ENCODE assay signal across 21 mouse cellular contexts in the genomic region with DNA sequence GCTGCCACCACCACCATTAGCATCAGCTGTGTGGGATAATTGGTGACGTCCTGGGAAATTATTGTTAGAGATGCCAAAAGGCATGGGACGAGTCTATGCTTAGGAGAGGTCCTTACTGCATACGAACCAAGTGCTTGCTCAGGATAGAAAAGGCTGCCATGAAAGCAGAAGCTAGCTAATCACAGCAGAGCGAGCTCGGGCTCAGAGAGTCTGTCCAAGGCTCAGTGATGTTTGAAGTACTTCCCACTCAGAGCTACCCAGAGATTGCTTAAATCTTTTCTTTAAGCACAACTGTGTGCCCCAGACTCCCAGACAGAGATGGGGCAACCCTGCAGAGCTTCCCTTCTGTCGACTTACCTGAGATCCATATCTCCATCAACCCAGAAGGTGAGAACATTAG. TPM values are rescaled to one million over a fixed set of nuclear protein-coding genes. Genes with fewer than 3 reads are reported as not detected.
DNase-seq lines count a peak whose midpoint lies in the region; ATAC-seq and TF ChIP-seq lines count a peak whose summit lies in the region.
"Had no signal": no experiment of that assay in that cellular context is flagged by ENCODE, and none has a peak within 500 bp of the region (broad histone marks: within the 10 kb centered on the region; RNA-seq: fewer than 3 reads in every experiment).

No protein-coding gene starts in this region.

- TF ChIP-seq CTCF in bone marrow macrophage, adult 2 months (IDR thresholded peaks at IDR 0.05; ENCODE audit: low read depth, low read length): no peak

- H3K4me3 ChIP-seq in heart, embryonic 13.5 days: no peak overlapping the region
- no peak overlapping the region for H3K4me3 ChIP-seq in limb, embryonic 15.5 days
- H3K4me3 ChIP-seq in limb, embryonic 10.5 days: no peak overlapping the region
- H3K4me3 ChIP-seq in bone marrow macrophage, adult 2 months (ENCODE audit: insufficient read depth, low read length): no peak overlapping the region
- H3K4me3 ChIP-seq in brown adipose tissue, adult 24 weeks (ENCODE audit: insufficient read depth, low read depth, low read length): peak overlapping the region; percentile 55
- H3K4me3 ChIP-seq: embryonic facial prominence, embryonic 13.5 days; hindbrain, embryonic 15.5 days; limb, embryonic 13.5 days; liver, embryonic 15.5 days; megakaryocyte, embryonic 14.5 days; neural tube, embryonic 13.5 days had no signal

- H3K4me2 ChIP-seq in heart, embryonic 13.5 days: 0 out of 2 replicates have a peak overlapping the region, but pooled peaks have one; percentile 48
- H3K4me2 ChIP-seq in limb, embryonic 15.5 days: no peak overlapping the region
- H3K4me2 ChIP-seq: embryonic facial prominence, embryonic 13.5 days; hindbrain, embryonic 15.5 days; liver, embryonic 15.5 days; neural tube, embryonic 13.5 days had no signal

- DNase-seq in heart, postnatal 36 days: no peak
- no peak for DNase-seq in limb, embryonic 10.5 days (ENCODE audit: low spot score)
- DNase-seq: adrenal gland, adult 8-10 months; cerebellum, adult 11 months; midbrain, embryonic 14.5 days; thymus, postnatal 4 days had no signal

- no peaks in the 10 kb centered on the region for H3K36me3 ChIP-seq in heart, embryonic 13.5 days
- no peaks in the 10 kb centered on the region for H3K36me3 ChIP-seq in limb, embryonic 15.5 days
- H3K36me3 ChIP-seq in limb, embryonic 10.5 days: no peaks in the 10 kb centered on the region
- H3K36me3 ChIP-seq: embryonic facial prominence, embryonic 13.5 days; hindbrain, embryonic 15.5 days; limb, embryonic 13.5 days; liver, embryonic 15.5 days; neural tube, embryonic 13.5 days had no signal

- WGBS in heart, embryonic 13.5 days: 68% methylated on average over 6 of the region's 6 CpGs
- WGBS in limb, embryonic 15.5 days: 73% methylated on average over 6 of the region's 6 CpGs
- 84% methylated on average over 6 of the region's 6 CpGs for WGBS in limb, embryonic 10.5 days

- intact Hi-C loops in heart, postnatal 36 days (cut with DNase I): no loop called here

- no peak overlapping the region for H3K9ac ChIP-seq in heart, embryonic 13.5 days
- H3K9ac ChIP-seq in limb, embryonic 15.5 days: no peak overlapping the region
- H3K9ac ChIP-seq: embryonic facial prominence, embryonic 13.5 days; hindbrain, embryonic 15.5 days; limb, embryonic 13.5 days; liver, embryonic 15.5 days; neural tube, embryonic 13.5 days had no signal

- peak overlapping the region; percentile 79 for H3K27ac ChIP-seq in heart, embryonic 13.5 days (replicated peaks)
- H3K27ac ChIP-seq in limb, embryonic 15.5 days: peak overlapping the region; percentile 62
- H3K27ac ChIP-seq in limb, embryonic 10.5 days: no peak overlapping the region
- peak overlapping the region; percentile 90 for H3K27ac ChIP-seq in bone marrow macrophage, adult 2 months (ENCODE audit: insufficient read depth, low read depth, low read length)
- H3K27ac ChIP-seq in brown adipose tissue, adult 24 weeks (replicated peaks; ENCODE audit: low read depth, low read length): peak overlapping the region; percentile 68
- H3K27ac ChIP-seq: limb, embryonic 13.5 days; liver, embryonic 15.5 days had no signal

- H3K4me1 ChIP-seq in heart, embryonic 13.5 days: peaks cover 40% of the 10 kb centered on the region
- H3K4me1 ChIP-seq in limb, embryonic 15.5 days: peaks cover 15% of the 10 kb centered on the region; the same call in 1 of the 2 replicates
- peaks cover 10% of the 10 kb centered on the region for H3K4me1 ChIP-seq in limb, embryonic 10.5 days
- peaks cover 36% of the 10 kb centered on the region for H3K4me1 ChIP-seq in bone marrow macrophage, adult 2 months (ENCODE audit: control insufficient read depth, insufficient read depth, low read length)
- peaks cover 16% of the 10 kb centered on the region; the same call in 1 of the 2 replicates for H3K4me1 ChIP-seq in brown adipose tissue, adult 24 weeks (ENCODE audit: control insufficient read depth, insufficient read depth, insufficient read length, low read length)
- H3K4me1 ChIP-seq: liver, embryonic 15.5 days had no signal

- ATAC-seq in heart, embryonic 13.5 days (ENCODE audit: extremely low read depth, insufficient number of reproducible peaks, low FRiP score, low TSS enrichment): no peak
- no peak for ATAC-seq in limb, embryonic 15.5 days (ENCODE audit: insufficient number of reproducible peaks, low FRiP score, low TSS enrichment, low read depth)
- no peak for ATAC-seq in activated CD4-positive, CD25-positive, alpha-beta regulatory T cell, adult 4 months

- no peaks in the 10 kb centered on the region for H3K27me3 ChIP-seq in heart, embryonic 13.5 days (replicated peaks)
- H3K27me3 ChIP-seq in limb, embryonic 15.5 days: no peaks in the 10 kb centered on the region
- H3K27me3 ChIP-seq in limb, embryonic 10.5 days (ENCODE audit: low read depth, poor library complexity, severe bottlenecking): no peaks in the 10 kb centered on the region
- H3K27me3 ChIP-seq: embryonic facial prominence, embryonic 13.5 days; hindbrain, embryonic 15.5 days; limb, embryonic 13.5 days; liver, embryonic 15.5 days; neural tube, embryonic 13.5 days had no signal

- TF ChIP-seq POLR2A in bone marrow macrophage, adult 2 months (IDR thresholded peaks at IDR 0.05; ENCODE audit: borderline replicate concordance, low read depth, low read length): no peak

- H3K9me3 ChIP-seq in heart, embryonic 13.5 days: no peaks in the 10 kb centered on the region
- no peaks in the 10 kb centered on the region for H3K9me3 ChIP-seq in limb, embryonic 15.5 days
- no peaks in the 10 kb centered on the region for H3K9me3 ChIP-seq in limb, embryonic 10.5 days (replicated peaks)
- H3K9me3 ChIP-seq: embryonic facial prominence, embryonic 13.5 days; hindbrain, embryonic 15.5 days; limb, embryonic 13.5 days; liver, embryonic 15.5 days; megakaryocyte, embryonic 14.5 days; neural tube, embryonic 13.5 days had no signal

RNA-seq across cellular contexts. Expression of a gene that starts 0.7 kb away (rescaled TPM):
- 0.49 and 0.57 TPM in 2 replicates for polyA plus RNA-seq in heart, embryonic 13.5 days (2015; fragmentation: Nextera tagmentation; extraction: Ambion mirVana)
- total RNA-seq in heart, postnatal 36 days (2021): 1 to 10 TPM; 5.2 to 8.0 TPM
- polyA plus RNA-seq in limb, embryonic 15.5 days (2015; fragmentation: Nextera tagmentation; extraction: Ambion mirVana): 8.4 and 9.1 TPM in 2 replicates
- polyA plus RNA-seq in limb, embryonic 10.5 days (2016; fragmentation: Nextera tagmentation; extraction: Ambion mirVana): not detected in 2 replicates
- polyA plus RNA-seq in bone marrow macrophage, adult 2 months (2012; ENCODE audit: insufficient read depth, insufficient read length, missing spikeins): not detected in 2 replicates
- polyA plus RNA-seq in brown adipose tissue, adult 24 weeks (2012; ENCODE audit: insufficient read depth, insufficient read length, missing spikeins): 1.0 TPM in 1 of 2 replicates, not detected in the other
- not detected for polyA plus RNA-seq in activated CD4-positive, CD25-positive, alpha-beta regulatory T cell, adult 4 months (2017; shearing (Covaris generic))
- total RNA-seq: layer of hippocampus, adult 18-20 months had no signal
- polyA plus RNA-seq: forebrain, embryonic 16.5 days; limb, embryonic 13.5 days; liver, embryonic 15.5 days had no signal

RNA-seq across cellular contexts. Expression of a gene that starts 27.3 kb away (rescaled TPM):
- 0.20 TPM in 1 of 2 replicates, not detected in the other for polyA plus RNA-seq in heart, embryonic 13.5 days (2015; fragmentation: Nextera tagmentation; extraction: Ambion mirVana)
- not detected for total RNA-seq in heart, postnatal 36 days (2021)
- 0.24 and 0.26 TPM in 2 replicates for polyA plus RNA-seq in limb, embryonic 15.5 days (2015; fragmentation: Nextera tagmentation; extraction: Ambion mirVana)
- 0.16 and 0.20 TPM in 2 replicates for polyA plus RNA-seq in limb, embryonic 10.5 days (2016; fragmentation: Nextera tagmentation; extraction: Ambion mirVana)
- not detected in 2 replicates for polyA plus RNA-seq in bone marrow macrophage, adult 2 months (2012; ENCODE audit: insufficient read depth, insufficient read length, missing spikeins)
- not detected in 2 replicates for polyA plus RNA-seq in brown adipose tissue, adult 24 weeks (2012; ENCODE audit: insufficient read depth, insufficient read length, missing spikeins)
- polyA plus RNA-seq in activated CD4-positive, CD25-positive, alpha-beta regulatory T cell, adult 4 months (2017; shearing (Covaris generic)): not detected
- total RNA-seq: adrenal gland, adult 8-10 months; layer of hippocampus, adult 18-20 months; layer of hippocampus, postnatal 25 days; left cerebral cortex, postnatal 10 days had no signal
- polyA plus RNA-seq: limb, embryonic 13.5 days; liver, embryonic 15.5 days; neural tube, embryonic 13.5 days had no signal
